Mouse (Mus musculus): ENCODE measurements at regions not wholly inside any gene's neighbourhood (a gene's known extent, or its start where the extent isn't known, plus 50 kb on each side); places are given as distances from the start of the nearest gene placed in this dataset.
A peak's percentile ranks its signal among the peaks of the same experiment; 100 is the strongest.

GRCm38 (mm10) chr4:34155501-34155900 lies 105.5 kb upstream of the Spaca1 start:
- Histone ChIP-seq H3K27ac (ENCODE audit: low read length) (no peak overlapping the region), H3K9ac (ENCODE audit: low read length) (no peak overlapping the region), H3K9me3 (replicated peaks; ENCODE audit: control insufficient read depth, low read length) (no peaks in the 10 kb centered on the region), H3K36me3 (ENCODE audit: control insufficient read depth, insufficient read depth, low read length) (no peaks in the 10 kb centered on the region), H3K27me3 (ENCODE audit: control insufficient read depth, insufficient read depth, low read length) (no peaks in the 10 kb centered on the region), H3K4me2 (ENCODE audit: low read depth, low read length) (no peak overlapping the region), H3K4me1 (ENCODE audit: control insufficient read depth, insufficient read depth, low read length) (no peaks in the 10 kb centered on the region), H3K4me3 (replicated peaks; ENCODE audit: low read length) (no peak overlapping the region)
- WGBS, result 84% methylated on average over 6 of the region's 6 CpGs
- no peak for ATAC-seq (ENCODE audit: insufficient read depth, low FRiP score)

- Histone ChIP-seq H3K9me3 (replicated peaks; ENCODE audit: control insufficient read depth, low read length) (no peaks in the 10 kb centered on the region), H3K27ac (ENCODE audit: low read length) (no peak overlapping the region), H3K4me2 (ENCODE audit: low read depth, low read length) (no peak overlapping the region), H3K4me3 (replicated peaks; ENCODE audit: low read length) (no peak overlapping the region), H3K4me1 (ENCODE audit: control insufficient read depth, insufficient read depth, low read length) (no peaks in the 10 kb centered on the region), H3K36me3 (ENCODE audit: control insufficient read depth, insufficient read depth, low read length) (no peaks in the 10 kb centered on the region), H3K9ac (ENCODE audit: low read length) (no peak overlapping the region), H3K27me3 (ENCODE audit: control insufficient read depth, insufficient read depth, low read length) (no peaks in the 10 kb centered on the region)
- 0 out of 2 replicates have a peak, but pooled peaks have one; percentile 10 for ATAC-seq (ENCODE audit: insufficient read depth, low FRiP score)
- 74% methylated on average over 6 of the region's 6 CpGs for WGBS
Observed at GRCm38 (mm10) chr4:34157818-34158511, 108.0 kb upstream of the Spaca1 start.

- 84% methylated on average over 4 of the region's 4 CpGs for WGBS
- H3K27me3 ChIP-seq (ENCODE audit: control insufficient read depth, insufficient read depth, low read length), result no peaks in the 10 kb centered on the region
- H3K9me3 ChIP-seq (replicated peaks; ENCODE audit: control insufficient read depth, low read length), result no peaks in the 10 kb centered on the region
- H3K4me1 ChIP-seq (ENCODE audit: control insufficient read depth, insufficient read depth, low read length), result no peaks in the 10 kb centered on the region
- H3K4me2 ChIP-seq (ENCODE audit: low read depth, low read length), result no peak overlapping the region
- ATAC-seq (ENCODE audit: insufficient read depth, low FRiP score), result no peak
- H3K9ac ChIP-seq (ENCODE audit: low read length), result no peak overlapping the region
- no peak overlapping the region for H3K4me3 ChIP-seq (replicated peaks; ENCODE audit: low read length)
- no peak overlapping the region for H3K27ac ChIP-seq (ENCODE audit: low read length)
- H3K36me3 ChIP-seq (ENCODE audit: control insufficient read depth, insufficient read depth, low read length), result no peaks in the 10 kb centered on the region
Observed at GRCm38 (mm10) chr4:34171265-34171862, 121.4 kb upstream of the Spaca1 start.

- Histone ChIP-seq H3K9me3 (replicated peaks; ENCODE audit: control insufficient read depth, low read length) (no peaks in the 10 kb centered on the region), H3K36me3 (ENCODE audit: control insufficient read depth, insufficient read depth, low read length) (no peaks in the 10 kb centered on the region), H3K27me3 (ENCODE audit: control insufficient read depth, insufficient read depth, low read length) (no peaks in the 10 kb centered on the region), H3K4me3 (replicated peaks; ENCODE audit: low read length) (no peak overlapping the region), H3K4me2 (ENCODE audit: low read depth, low read length) (no peak overlapping the region), H3K27ac (ENCODE audit: low read length) (no peak overlapping the region), H3K9ac (ENCODE audit: low read length) (no peak overlapping the region), H3K4me1 (ENCODE audit: control insufficient read depth, insufficient read depth, low read length) (no peaks in the 10 kb centered on the region)
- 73% methylated on average over 3 of the region's 3 CpGs for WGBS
- ATAC-seq (ENCODE audit: insufficient read depth, low FRiP score), result no peak
Observed at GRCm38 (mm10) chr4:34172000-34172399, 122.0 kb upstream of the Spaca1 start.

- no peak overlapping the region for H3K4me3 ChIP-seq (replicated peaks; ENCODE audit: low read length)
- WGBS, result 86% methylated on average over 1 of the region's 1 CpGs
- no peak overlapping the region for H3K27ac ChIP-seq (ENCODE audit: low read length)
- ATAC-seq (ENCODE audit: insufficient read depth, low FRiP score), result no peak
- H3K9ac ChIP-seq (ENCODE audit: low read length), result no peak overlapping the region
- H3K9me3 ChIP-seq (replicated peaks; ENCODE audit: control insufficient read depth, low read length), result no peaks in the 10 kb centered on the region
- H3K4me1 ChIP-seq (ENCODE audit: control insufficient read depth, insufficient read depth, low read length), result no peaks in the 10 kb centered on the region
- no peaks in the 10 kb centered on the region for H3K36me3 ChIP-seq (ENCODE audit: control insufficient read depth, insufficient read depth, low read length)
- H3K27me3 ChIP-seq (ENCODE audit: control insufficient read depth, insufficient read depth, low read length), result no peaks in the 10 kb centered on the region
- no peak overlapping the region for H3K4me2 ChIP-seq (ENCODE audit: low read depth, low read length)
Observed at GRCm38 (mm10) chr4:34177421-34177820, 127.4 kb upstream of the Spaca1 start.

GRCm38 (mm10) chr4:34186522-34186921 lies 136.5 kb upstream of the Spaca1 start:
- H3K4me3 ChIP-seq (replicated peaks; ENCODE audit: low read length), result no peak overlapping the region
- H3K9me3 ChIP-seq (replicated peaks; ENCODE audit: control insufficient read depth, low read length), result no peaks in the 10 kb centered on the region
- H3K4me1 ChIP-seq (ENCODE audit: control insufficient read depth, insufficient read depth, low read length), result no peaks in the 10 kb centered on the region
- H3K27me3 ChIP-seq (ENCODE audit: control insufficient read depth, insufficient read depth, low read length), result no peaks in the 10 kb centered on the region
- ATAC-seq (ENCODE audit: insufficient read depth, low FRiP score), result no peak
- H3K9ac ChIP-seq (ENCODE audit: low read length), result no peak overlapping the region
- no peaks in the 10 kb centered on the region for H3K36me3 ChIP-seq (ENCODE audit: control insufficient read depth, insufficient read depth, low read length)
- no peak overlapping the region for H3K4me2 ChIP-seq (ENCODE audit: low read depth, low read length)
- 86% methylated on average over 5 of the region's 5 CpGs for WGBS
- no peak overlapping the region for H3K27ac ChIP-seq (ENCODE audit: low read length)

GRCm38 (mm10) chr4:34203193-34203848 lies 153.3 kb upstream of the Spaca1 start:
- Histone ChIP-seq H3K27ac (ENCODE audit: low read length) (no peak overlapping the region), H3K9me3 (replicated peaks; ENCODE audit: control insufficient read depth, low read length) (no peaks in the 10 kb centered on the region), H3K4me1 (ENCODE audit: control insufficient read depth, insufficient read depth, low read length) (no peaks in the 10 kb centered on the region), H3K4me2 (ENCODE audit: low read depth, low read length) (no peak overlapping the region), H3K36me3 (ENCODE audit: control insufficient read depth, insufficient read depth, low read length) (no peaks in the 10 kb centered on the region), H3K4me3 (replicated peaks; ENCODE audit: low read length) (no peak overlapping the region), H3K27me3 (ENCODE audit: control insufficient read depth, insufficient read depth, low read length) (no peaks in the 10 kb centered on the region), H3K9ac (ENCODE audit: low read length) (no peak overlapping the region)
- no peak for ATAC-seq (ENCODE audit: insufficient read depth, low FRiP score)
- WGBS, result 71% methylated on average over 10 of the region's 10 CpGs

- ATAC-seq (ENCODE audit: insufficient read depth, low FRiP score), result no peak
- Histone ChIP-seq H3K36me3 (ENCODE audit: control insufficient read depth, insufficient read depth, low read length) (no peaks in the 10 kb centered on the region), H3K27me3 (ENCODE audit: control insufficient read depth, insufficient read depth, low read length) (no peaks in the 10 kb centered on the region), H3K4me2 (ENCODE audit: low read depth, low read length) (no peak overlapping the region), H3K9ac (ENCODE audit: low read length) (no peak overlapping the region), H3K9me3 (replicated peaks; ENCODE audit: control insufficient read depth, low read length) (no peaks in the 10 kb centered on the region), H3K4me1 (ENCODE audit: control insufficient read depth, insufficient read depth, low read length) (no peaks in the 10 kb centered on the region), H3K4me3 (replicated peaks; ENCODE audit: low read length) (no peak overlapping the region), H3K27ac (ENCODE audit: low read length) (no peak overlapping the region)
- 50% methylated on average over 5 of the region's 5 CpGs for WGBS
Observed at GRCm38 (mm10) chr4:34209179-34209896, 159.3 kb upstream of the Spaca1 start.

- H3K4me3 ChIP-seq (replicated peaks; ENCODE audit: low read length), result no peak overlapping the region
- no peak overlapping the region for H3K27ac ChIP-seq (ENCODE audit: low read length)
- no peaks in the 10 kb centered on the region for H3K36me3 ChIP-seq (ENCODE audit: control insufficient read depth, insufficient read depth, low read length)
- no peak overlapping the region for H3K9ac ChIP-seq (ENCODE audit: low read length)
- no peak for ATAC-seq (ENCODE audit: insufficient read depth, low FRiP score)
- H3K27me3 ChIP-seq (ENCODE audit: control insufficient read depth, insufficient read depth, low read length), result no peaks in the 10 kb centered on the region
- no peaks in the 10 kb centered on the region for H3K4me1 ChIP-seq (ENCODE audit: control insufficient read depth, insufficient read depth, low read length)
- no peak overlapping the region for H3K4me2 ChIP-seq (ENCODE audit: low read depth, low read length)
- no peaks in the 10 kb centered on the region for H3K9me3 ChIP-seq (replicated peaks; ENCODE audit: control insufficient read depth, low read length)
Observed at GRCm38 (mm10) chr4:34213731-34214130, 163.7 kb upstream of the Spaca1 start.

All from stomach, embryonic 16.5 days (tissue).